Mouse (Mus musculus) heart, adult 8-10 months (tissue): Measurements from ENCODE around the gene Sestd1. TPM values are rescaled to one million over a fixed set of nuclear protein-coding genes. Genes with fewer than 3 reads are reported as not detected.
A peak's percentile ranks its signal among the peaks of the same experiment; 100 is the strongest.

ENCODE experiments used
- DNase-seq: peaks from one replicate; pipeline ENCODE4 v3.0.0; 2022; ENCODE audit warnings: low spot score
- total RNA-seq, 4 experiments: library from RNA; stranded (reverse); gene quantifications; 2 replicates each; pipeline ENCODE4 v1.2.4; 2022

Gene Sestd1
- total RNA-seq, 4 experiments from 2014 or later = 16.3 to 19.4 (median 17.2) TPM

GRCm38 (mm10) chr2:77173821-77174220 lies 106.6 kb downstream of the Sestd1 start:
- DNase-seq = no peak

GRCm38 (mm10) chr2:77173366-77173765 lies 107.0 kb downstream of the Sestd1 start:
- no peak for DNase-seq

GRCm38 (mm10) chr2:77172241-77172671 lies 108.1 kb downstream of the Sestd1 start:
- no peak for DNase-seq

- peak; percentile 60 for DNase-seq
Observed at GRCm38 (mm10) chr2:77171444-77172240, 108.8 kb downstream of the Sestd1 start.

- no peak for DNase-seq
Observed at GRCm38 (mm10) chr2:77170633-77171105, 109.7 kb downstream of the Sestd1 start, which contains the start of gene Ccdc141. TSS of gene Ccdc141 (minus strand) at chr2:77170636.

GRCm38 (mm10) chr2:77169916-77170632 lies 110.3 kb downstream of the Sestd1 start:
- peak; percentile 78 for DNase-seq

GRCm38 (mm10) chr2:77169218-77169617 lies 111.2 kb downstream of the Sestd1 start:
- DNase-seq = no peak

- no peak for DNase-seq
Observed at GRCm38 (mm10) chr2:77168781-77169180, 111.6 kb downstream of the Sestd1 start.

GRCm38 (mm10) chr2:77168081-77168685 lies 112.2 kb downstream of the Sestd1 start:
- DNase-seq = no peak

- no peak for DNase-seq
Observed at GRCm38 (mm10) chr2:77166366-77166765, 114.0 kb downstream of the Sestd1 start.

- DNase-seq = no peak
Observed at GRCm38 (mm10) chr2:77164662-77165061, 115.7 kb downstream of the Sestd1 start.

GRCm38 (mm10) chr2:77163381-77163780 lies 117.0 kb downstream of the Sestd1 start:
- DNase-seq = no peak

GRCm38 (mm10) chr2:77162135-77162534 lies 118.3 kb downstream of the Sestd1 start:
- DNase-seq = no peak

GRCm38 (mm10) chr2:77157546-77157945 lies 122.8 kb downstream of the Sestd1 start:
- no peak for DNase-seq

GRCm38 (mm10) chr2:77154080-77154479 lies 126.3 kb downstream of the Sestd1 start:
- DNase-seq = no peak

- DNase-seq = no peak
Observed at GRCm38 (mm10) chr2:77151255-77151654, 129.1 kb downstream of the Sestd1 start.

- no peak for DNase-seq
Observed at GRCm38 (mm10) chr2:77149576-77149975, 130.8 kb downstream of the Sestd1 start.

- DNase-seq = no peak
Observed at GRCm38 (mm10) chr2:77148215-77148614, 132.2 kb downstream of the Sestd1 start.

- DNase-seq = no peak
Observed at GRCm38 (mm10) chr2:77146968-77147367, 133.4 kb downstream of the Sestd1 start.

GRCm38 (mm10) chr2:77146291-77146690 lies 134.1 kb downstream of the Sestd1 start:
- no peak for DNase-seq

- no peak for DNase-seq
Observed at GRCm38 (mm10) chr2:77143536-77143935, 136.9 kb downstream of the Sestd1 start.

- no peak for DNase-seq
Observed at GRCm38 (mm10) chr2:77138879-77139278, 141.5 kb downstream of the Sestd1 start.
